Mouse (Mus musculus) 416B (cell line): Measurements from ENCODE around the gene Mov10.
"Not testable (repeated sequence)": the region's sequence is repeated elsewhere in the genome, so short reads cannot be mapped to it uniquely, and the experiment has no call there.

Experiments
- DNase-seq: peaks from one replicate; pipeline ENCODE4 v3.0.0; 2011; ENCODE audit warnings: low read depth

Gene Mov10

GRCm38 (mm10) chr3:104817991-104818748, at the start of gene Mov10:
Gene Mov10 (minus strand): TSS chr3:104818563.
- DNase-seq, result peak; percentile 93

DNA sequence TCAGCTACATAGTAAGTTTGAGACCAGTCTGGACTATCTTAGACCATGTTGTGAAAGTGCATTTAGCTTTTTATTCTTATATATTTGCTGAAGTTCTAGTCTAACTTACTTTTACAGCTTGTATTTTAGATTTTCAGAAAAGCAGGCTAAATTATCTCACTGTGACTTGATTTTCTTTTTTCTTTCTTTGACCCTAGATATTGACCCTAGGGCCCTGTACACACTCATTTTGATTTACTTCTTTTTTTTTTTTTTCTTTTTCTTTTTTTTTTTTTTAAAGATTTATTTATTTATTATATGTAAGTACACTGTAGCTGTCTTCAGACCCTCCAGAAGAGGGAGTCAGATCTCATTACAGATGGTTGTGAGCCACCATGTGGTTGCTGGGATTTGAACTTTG, 48.3 kb upstream of the Mov10 start:
- DNase-seq, result not testable (repeated sequence)

DNA sequence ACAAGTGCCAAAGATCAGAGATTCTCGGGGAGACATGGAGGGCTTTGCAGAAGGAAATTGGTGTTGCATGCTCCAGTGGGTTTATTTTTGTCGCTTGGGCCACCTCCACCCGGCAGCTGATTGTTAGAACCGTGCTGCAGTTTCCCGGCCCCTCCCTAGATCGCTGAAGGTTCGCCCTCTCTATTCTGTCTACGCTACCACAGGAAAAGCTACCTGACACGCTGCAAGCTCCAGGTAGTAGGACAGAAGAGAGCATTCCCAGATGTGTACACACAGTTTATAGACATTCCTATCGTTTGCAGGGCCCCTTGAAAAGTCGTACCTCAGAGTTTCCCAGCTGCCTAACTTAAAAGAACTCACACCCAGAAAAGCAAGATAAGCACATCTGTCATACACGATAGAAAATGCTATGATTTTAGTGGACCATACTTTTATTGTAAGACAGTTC, 47.0 kb upstream of the Mov10 start:
- DNase-seq, result peak; percentile 77

- DNase-seq, result peak; percentile 63
Measured at GRCm38 (mm10) chr3:104864651-104865340, 46.4 kb upstream of the Mov10 start.

- DNase-seq, result peak; percentile 91
Measured at GRCm38 (mm10) chr3:104863786-104864650, 45.7 kb upstream of the Mov10 start, which contains the start of the genes St7l and Capza1. Gene St7l (plus strand): TSS chr3:104864005. Gene Capza1 (minus strand): TSS chr3:104864505.

DNA sequence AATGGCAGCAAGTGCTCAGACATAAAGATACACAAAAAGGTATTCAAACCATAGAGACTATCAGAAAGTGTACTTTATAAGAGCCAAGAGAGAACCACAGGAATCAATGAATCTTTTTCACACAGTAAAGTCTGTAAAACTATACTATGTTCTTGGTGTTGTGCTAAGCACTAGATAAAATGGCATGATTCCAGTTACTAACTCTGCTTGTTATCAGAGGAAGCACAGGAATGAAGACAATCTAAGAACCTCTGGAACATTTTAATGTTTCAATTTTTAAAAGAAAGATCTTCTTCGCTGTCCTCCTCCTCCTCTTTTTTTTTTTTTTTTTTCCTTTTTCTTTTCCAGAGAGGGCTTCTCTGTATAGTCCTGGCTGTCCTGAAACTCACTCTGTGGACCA, 40.2 kb upstream of the Mov10 start:
- DNase-seq, result no peak

GRCm38 (mm10) chr3:104856106-104856505, 37.7 kb upstream of the Mov10 start:
- DNase-seq, result peak; percentile 22

DNA sequence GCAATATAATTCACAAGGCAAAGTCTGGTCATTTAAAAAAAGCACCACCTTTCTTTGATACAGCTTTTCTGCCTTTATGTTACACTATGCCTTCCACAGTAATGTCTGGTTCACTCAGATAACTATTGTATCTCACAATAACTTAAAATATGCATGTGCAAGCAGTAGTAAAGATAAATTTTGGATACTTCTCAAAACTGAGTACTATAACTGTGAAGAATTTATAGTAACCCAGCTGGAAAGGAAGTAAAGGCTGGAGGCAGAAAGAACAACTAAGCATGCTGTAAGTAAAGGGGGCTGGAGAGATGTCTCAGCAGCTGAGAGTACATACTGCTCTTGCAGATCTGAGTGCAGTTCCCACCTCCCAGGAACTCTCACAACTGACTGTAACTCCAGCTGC, 36.5 kb upstream of the Mov10 start:
- DNase-seq, result no peak

GRCm38 (mm10) chr3:104854465-104854864, 36.1 kb upstream of the Mov10 start:
- no peak for DNase-seq

- no peak for DNase-seq
Measured at GRCm38 (mm10) chr3:104846601-104847000, 28.2 kb upstream of the Mov10 start.

GRCm38 (mm10) chr3:104841049-104841448, 22.7 kb upstream of the Mov10 start:
- no peak for DNase-seq

GRCm38 (mm10) chr3:104835797-104836196, 17.4 kb upstream of the Mov10 start:
- peak; percentile 29 for DNase-seq

GRCm38 (mm10) chr3:104822413-104822812, 4.0 kb upstream of the Mov10 start:
- DNase-seq, result no peak

- no peak for DNase-seq
Measured at GRCm38 (mm10) chr3:104820426-104820825, 2.1 kb upstream of the Mov10 start.

- no peak for DNase-seq
Measured at GRCm38 (mm10) chr3:104818749-104819134, 379 bp upstream of the Mov10 start.

GRCm38 (mm10) chr3:104817481-104817990, 827 bp downstream of the Mov10 start:
- peak; percentile 46 for DNase-seq

- peak; percentile 57 for DNase-seq
Measured at GRCm38 (mm10) chr3:104816130-104816529, 2.2 kb downstream of the Mov10 start.

DNA sequence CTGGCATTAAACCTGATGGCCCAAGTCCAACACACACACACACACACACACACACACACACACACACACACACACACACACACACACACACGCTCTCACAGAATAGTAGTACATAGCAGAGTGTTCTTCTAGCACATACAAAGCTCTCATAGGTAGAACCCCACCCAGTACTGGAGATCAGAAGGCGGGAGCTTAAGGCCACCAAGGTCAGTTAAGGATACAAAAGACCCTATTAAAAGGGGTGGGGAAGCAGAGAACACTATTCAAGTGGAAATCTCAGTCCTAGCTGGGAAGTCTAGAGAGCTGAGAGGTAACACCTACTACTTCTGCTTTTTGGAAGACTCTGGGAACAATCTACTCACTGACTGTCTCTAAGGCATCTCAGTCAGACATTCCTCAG, 3.0 kb downstream of the Mov10 start:
- peak; percentile 45 for DNase-seq

GRCm38 (mm10) chr3:104814746-104815145, 3.6 kb downstream of the Mov10 start:
- peak; percentile 21 for DNase-seq

- peak; percentile 42 for DNase-seq
Measured at GRCm38 (mm10) chr3:104813227-104813626, 5.1 kb downstream of the Mov10 start.

DNA sequence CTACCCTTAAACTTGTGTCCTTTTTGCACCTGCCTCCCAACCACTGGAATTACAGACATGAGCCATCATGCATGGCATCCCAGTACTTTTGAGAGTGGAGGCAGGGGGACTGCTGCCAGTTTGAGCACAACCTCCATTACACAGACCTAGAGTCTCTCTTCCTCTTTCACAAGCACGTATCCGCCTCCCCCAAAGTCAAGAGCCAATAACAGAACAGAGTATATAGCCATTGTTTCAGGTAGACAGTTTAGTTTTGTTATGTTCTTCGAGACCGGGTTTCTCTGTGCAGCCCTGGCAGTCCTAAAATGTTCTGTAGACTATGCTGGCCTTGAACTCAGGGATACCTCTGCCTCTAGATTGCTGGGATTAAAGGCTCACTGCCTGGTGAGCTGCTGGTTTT, 6.1 kb downstream of the Mov10 start:
- DNase-seq, result no peak

GRCm38 (mm10) chr3:104811752-104812151, 6.6 kb downstream of the Mov10 start:
- no peak for DNase-seq
